Mouse (Mus musculus): ENCODE measurements at regions not wholly inside any gene's neighbourhood (a gene's known extent, or its start where the extent isn't known, plus 50 kb on each side); places are given as distances from the start of the nearest gene placed in this dataset.
A peak's percentile ranks its signal among the peaks of the same experiment; 100 is the strongest.

DNA sequence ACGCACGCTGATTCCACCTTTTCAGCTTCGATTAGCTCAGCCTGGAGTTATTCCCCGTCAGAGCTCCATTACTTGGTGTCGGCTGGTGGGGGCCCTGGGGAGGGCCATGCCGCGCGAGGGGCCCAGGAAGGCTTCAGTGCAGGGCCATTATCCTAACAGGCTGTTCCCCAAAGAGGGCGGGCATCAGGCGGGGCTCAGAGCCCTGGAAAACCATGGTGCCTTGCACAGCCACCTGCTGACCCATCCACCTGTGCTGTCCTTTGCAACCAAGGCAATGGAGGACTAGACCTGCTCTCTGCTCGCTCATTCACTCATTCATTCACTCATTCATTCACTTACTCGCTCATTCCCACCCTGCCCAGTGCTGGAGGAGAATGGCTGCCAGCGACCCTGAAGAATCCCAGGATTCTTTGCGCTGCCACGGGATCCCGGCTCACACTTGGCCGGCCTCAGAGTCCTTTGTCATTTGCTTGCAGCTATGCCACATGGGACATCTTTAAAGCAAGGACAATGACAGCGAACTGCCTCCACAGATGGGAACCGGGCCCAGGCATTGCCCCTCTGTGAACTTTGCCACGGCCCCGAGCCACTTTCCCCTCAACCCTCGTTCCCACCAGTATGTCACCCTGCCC is 78.6 kb upstream of the Nkx1-1 start:
- no peak for DNase-seq (ENCODE audit: low spot score)

DNA sequence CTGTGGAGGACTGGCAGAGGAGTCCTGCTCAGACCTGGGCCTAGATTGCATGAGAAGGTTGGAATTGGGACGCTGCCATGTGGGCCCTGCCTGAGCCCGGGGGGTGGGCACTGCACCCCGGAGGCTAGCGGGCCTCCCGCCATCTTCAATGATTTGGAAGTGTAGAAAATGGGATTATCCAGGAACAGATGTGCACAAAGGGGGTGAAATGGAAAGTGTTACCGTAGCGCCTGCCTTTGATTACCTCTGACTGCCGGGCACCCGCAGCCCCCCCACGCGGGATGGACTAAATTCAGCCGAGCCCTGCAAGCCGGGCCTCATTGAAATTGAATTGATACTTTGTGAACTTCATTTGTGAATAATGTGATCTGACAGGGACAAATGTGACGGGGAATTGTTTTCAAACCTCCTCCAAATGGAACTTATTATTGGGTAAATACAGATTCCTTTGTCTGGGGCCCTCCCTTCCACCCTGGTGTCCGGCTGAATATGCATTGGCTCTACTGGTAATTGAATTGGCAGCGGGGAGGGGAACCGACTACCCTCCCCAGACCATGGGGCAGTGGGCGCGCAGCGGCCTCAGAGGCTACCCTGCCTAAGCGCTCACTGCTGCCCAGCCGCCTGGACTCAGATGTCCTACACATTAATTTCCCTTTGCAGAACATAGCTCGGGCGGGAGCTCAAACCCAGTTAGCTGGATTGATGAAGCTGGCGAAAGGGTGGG is 77.9 kb upstream of the Nkx1-1 start:
- no peak for DNase-seq (ENCODE audit: low spot score)

GRCm38 (mm10) chr5:33505786-33506185 is 72.0 kb upstream of the Nkx1-1 start:
- DNase-seq (ENCODE audit: low spot score), result no peak

DNA sequence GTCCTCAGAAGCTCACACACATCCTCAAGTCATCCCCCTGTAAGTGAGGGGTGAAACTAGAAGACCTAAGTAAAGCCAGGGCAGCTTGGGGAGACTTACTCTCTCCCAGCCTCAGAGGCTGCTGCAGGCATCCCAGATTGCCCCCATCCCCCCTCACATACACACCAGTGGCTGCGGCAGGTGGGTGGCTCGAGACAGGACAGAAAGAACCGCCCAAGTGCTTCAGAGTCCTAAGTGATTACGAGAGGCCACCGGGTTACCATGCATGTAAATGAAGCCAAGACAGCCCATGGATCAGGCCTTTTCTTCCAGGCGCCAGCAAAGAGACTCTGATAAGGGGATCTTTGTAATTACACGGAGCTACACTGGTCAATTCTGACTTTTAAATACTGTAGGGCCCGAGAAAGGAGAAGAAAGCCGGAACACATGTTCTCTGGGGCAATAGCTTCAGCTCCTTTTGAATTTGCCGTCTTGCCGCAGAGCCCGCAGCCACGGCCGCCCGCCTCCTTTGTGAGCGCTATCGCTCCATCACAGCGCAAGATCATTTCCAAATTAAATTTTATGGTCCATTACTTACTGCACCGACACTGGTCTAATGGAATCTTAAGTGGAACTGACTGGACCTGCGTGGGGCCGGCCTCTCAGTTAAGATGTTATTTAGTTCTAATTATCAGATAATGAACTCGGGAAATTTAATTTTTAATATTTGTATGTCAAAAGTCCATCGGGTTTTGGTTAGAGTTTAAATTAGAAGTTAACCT is 68.1 kb upstream of the Nkx1-1 start:
- DNase-seq (ENCODE audit: low spot score), result no peak

GRCm38 (mm10) chr5:33501211-33501610 is 67.4 kb upstream of the Nkx1-1 start:
- DNase-seq (ENCODE audit: low spot score), result no peak

DNA sequence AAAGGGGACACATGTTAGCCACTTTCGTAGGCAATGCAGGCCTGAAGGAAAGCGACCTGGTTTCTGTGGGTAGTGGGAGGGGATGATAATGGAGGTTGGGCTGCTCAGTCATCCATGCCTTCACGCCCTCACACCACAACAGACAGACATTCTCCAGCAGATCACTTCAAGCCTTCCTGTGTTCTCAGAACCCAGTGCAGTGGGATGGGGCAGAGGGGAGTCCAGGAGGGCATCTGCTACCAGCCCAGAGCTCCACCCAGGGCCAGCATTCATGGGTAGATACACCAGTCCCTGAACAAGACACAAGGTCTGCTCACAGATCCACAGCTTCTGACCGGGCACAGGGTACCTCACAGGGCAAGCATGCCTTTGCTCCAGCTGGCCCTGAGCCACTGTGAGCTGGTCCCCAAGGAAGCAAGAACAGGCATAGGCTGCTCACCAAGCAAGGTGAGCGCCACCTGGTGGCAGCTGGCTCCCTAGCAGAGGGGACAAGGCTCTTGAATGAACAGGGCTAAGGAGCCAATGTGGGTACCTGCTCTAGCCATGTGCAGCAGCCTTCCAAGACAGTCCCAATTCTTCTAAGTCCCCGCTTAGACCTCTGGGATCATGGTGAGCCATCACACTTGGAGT is 62.2 kb upstream of the Nkx1-1 start:
- DNase-seq (ENCODE audit: low spot score), result peak; percentile 45

DNA sequence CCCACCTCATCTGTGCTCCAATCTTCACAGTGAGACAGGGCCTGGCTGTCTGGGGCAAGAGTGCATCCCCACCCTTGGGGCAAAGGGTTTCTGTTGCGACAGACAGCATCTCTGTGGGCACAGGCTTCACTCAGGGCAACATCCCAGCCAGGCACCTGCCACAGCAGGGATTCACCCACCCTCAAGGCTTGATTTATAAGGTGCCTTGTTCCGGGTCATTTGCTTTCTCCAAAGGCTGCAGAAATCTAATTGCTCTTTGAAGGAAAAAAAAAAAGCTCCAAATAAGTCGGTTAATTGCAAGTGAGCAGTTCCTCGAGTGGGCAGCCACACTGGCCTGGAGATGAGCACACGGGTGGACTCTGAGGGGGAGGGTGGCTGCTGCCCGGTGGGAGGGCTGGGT is 61.5 kb upstream of the Nkx1-1 start:
- no peak for DNase-seq (ENCODE audit: low spot score)

GRCm38 (mm10) chr5:33492604-33493315 is 59.0 kb upstream of the Nkx1-1 start:
- DNase-seq (ENCODE audit: low spot score), result no peak

GRCm38 (mm10) chr5:33489286-33489685 is 55.5 kb upstream of the Nkx1-1 start:
- DNase-seq (ENCODE audit: low spot score), result no peak

DNA sequence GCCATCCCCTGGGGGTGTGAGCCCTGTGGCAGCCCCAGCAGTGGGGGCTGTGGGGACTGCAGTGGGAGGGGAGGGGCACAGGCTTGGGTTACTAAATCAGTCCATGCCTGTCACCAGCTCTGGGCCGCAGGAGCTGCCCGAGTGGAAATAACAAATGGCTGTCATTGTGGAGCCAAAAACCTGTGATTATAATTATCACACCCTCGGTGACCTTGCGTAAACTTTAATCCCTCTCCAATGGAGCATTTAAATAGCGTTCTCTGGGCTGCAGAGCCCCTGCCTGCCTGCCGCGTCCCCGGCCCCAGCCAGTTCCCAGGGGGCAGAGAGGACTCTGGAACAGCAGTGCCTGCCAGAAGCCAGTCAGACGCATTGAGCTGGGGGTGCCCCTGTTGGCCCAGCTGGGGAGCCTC is 54.4 kb upstream of the Nkx1-1 start:
- DNase-seq (ENCODE audit: low spot score), result no peak

- no peak for DNase-seq (ENCODE audit: low spot score)
Measured at GRCm38 (mm10) chr5:33485765-33486164, 52.0 kb upstream of the Nkx1-1 start.

Measured in spleen, adult 12 weeks (tissue).